Mouse (Mus musculus) bone marrow macrophage, adult 2 months (primary cell): ENCODE measurements around the gene Mpc1. TPM values are rescaled to one million over a fixed set of nuclear protein-coding genes. Genes with fewer than 3 reads are reported as not detected.

Source experiments
- H3K27ac ChIP-seq: 2 replicates; pipeline ENCODE4 v1.5.1; 2012; ENCODE audit warnings: low read depth, low read length; ENCODE audit not compliant: insufficient read depth
- H3K4me1 ChIP-seq: 2 replicates; pipeline ENCODE4 v1.6.1; 2012; ENCODE audit warnings: low read length; ENCODE audit not compliant: control insufficient read depth, insufficient read depth
- H3K4me3 ChIP-seq: 2 replicates; pipeline ENCODE4 v1.5.1; 2012; ENCODE audit warnings: mild to moderate bottlenecking, low read length, moderate library complexity; ENCODE audit not compliant: insufficient read depth
- CTCF ChIP-seq: IDR thresholded peaks from 2 replicates; pipeline ENCODE4 v1.5.1; 2012; ENCODE audit warnings: low read depth, mild to moderate bottlenecking, low read length, moderate library complexity
- POLR2A ChIP-seq: IDR thresholded peaks from 2 replicates; pipeline ENCODE4 v1.6.1; 2012; ENCODE audit warnings: mild to moderate bottlenecking, low read depth, low read length, borderline replicate concordance
- polyA plus RNA-seq: library from polyadenylated mRNA; stranded (reverse); fragments of >200 nt; gene quantifications from 2 replicates; pipeline ENCODE4 v1.2.4, GENCODE M21; 2012; ENCODE audit not compliant: missing spikeins, insufficient read depth, insufficient read length

Mpc1 gene
- polyA plus RNA-seq = 103 and 118 TPM in 2 replicates

DNA sequence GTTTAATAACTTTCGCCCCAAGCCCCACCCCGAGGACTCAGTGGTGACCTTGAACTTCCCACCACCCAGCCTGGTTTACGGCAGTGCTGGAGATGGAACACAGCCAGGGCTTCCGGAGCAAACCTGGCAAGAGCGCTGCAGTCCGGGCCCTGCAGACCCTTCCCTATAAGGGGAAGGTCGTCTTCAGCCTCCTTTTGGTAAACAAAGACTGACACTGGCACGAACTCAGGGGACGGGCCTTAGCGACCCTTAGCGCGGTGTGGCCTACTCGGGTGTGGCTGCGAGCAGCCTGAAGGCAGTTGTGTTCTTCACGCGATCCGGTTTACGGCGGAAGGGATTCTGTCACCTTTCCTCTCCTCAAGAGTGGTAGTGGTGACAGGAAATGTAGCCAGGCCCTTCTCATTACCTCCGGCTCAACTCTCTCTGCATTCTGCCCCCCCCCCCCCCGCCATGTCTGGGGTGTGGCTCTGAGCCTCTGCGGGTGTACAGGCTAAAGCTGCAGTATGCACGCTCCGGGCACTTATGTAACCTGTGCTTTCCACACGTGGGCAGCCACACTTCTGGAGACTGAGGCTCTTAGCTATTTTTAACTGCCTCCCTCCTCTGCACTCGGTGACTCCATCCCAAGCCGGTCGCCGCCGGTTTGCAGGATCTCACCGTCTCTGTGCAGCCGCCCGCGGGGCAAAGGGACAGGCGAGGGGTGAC is at the start of gene Mpc1:
Mpc1 (plus strand) TSS at position 84 of the 705 bp plus-strand sequence.
- Histone ChIP-seq H3K4me3 (peak within 1 kb of the TSS; percentile 98), H3K4me1 (peaks cover 8% of the 10 kb centered on the region), H3K27ac (peak within 1 kb of the TSS; percentile 88)
- TF ChIP-seq CTCF (no peak), POLR2A (no peak)

DNA sequence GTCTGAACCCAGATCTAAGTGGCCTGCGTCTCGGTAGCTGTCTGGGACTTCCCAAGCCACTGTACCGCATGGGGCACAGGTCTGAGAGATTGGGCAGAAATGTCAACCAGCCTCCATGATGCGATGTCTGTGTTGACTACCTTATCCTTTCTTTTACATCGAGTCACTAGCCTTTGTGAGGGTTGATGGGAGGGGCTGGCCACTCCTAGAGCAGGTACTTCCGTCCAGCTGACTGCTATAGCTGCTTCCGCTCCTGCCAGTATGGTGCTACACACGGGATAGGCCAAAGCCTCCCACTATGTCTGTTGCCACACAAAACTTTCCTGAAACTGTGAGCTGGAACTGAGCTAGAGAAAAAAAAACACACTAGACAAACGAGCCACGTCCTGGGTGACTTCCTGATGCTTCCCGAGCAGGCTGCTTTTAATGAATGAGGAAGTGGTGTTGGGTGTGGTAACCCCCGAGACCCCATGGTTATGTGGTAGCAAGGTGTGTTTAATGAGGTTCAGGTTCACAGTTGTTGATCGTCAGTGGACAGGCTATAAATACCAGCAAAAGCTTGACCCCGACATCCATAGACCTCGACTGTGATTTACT is 49.0 kb upstream of the Mpc1 start:
- Histone ChIP-seq H3K27ac (no peak overlapping the region), H3K4me3 (no peak overlapping the region), H3K4me1 (peaks cover 30% of the 10 kb centered on the region)
- TF ChIP-seq CTCF (no peak), POLR2A (no peak)

GRCm38 (mm10) chr17:8234537-8234936 is 48.2 kb upstream of the Mpc1 start:
- peaks cover 29% of the 10 kb centered on the region for H3K4me1 ChIP-seq
- no peak overlapping the region for H3K4me3 ChIP-seq
- no peak overlapping the region for H3K27ac ChIP-seq
- TF ChIP-seq POLR2A (no peak), CTCF (no peak)

DNA sequence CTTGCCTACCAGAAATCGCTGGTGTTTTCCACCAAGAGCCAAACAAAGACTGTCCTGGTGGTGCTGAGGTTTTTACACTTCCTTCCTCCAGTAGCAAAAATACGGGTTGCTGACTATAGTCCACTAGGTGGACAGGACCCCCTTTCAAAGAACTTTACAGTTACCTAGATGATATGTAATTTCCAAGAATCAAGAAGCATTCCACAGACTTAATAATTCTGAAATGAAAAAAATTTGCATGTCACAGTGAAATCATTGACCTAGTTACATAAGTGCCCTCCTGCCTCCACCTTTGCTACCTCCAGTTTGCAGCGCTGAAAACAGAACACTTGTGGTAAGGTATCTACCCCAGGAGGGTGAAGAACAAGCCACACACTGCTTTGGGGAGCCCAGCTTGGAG is 47.0 kb upstream of the Mpc1 start, which contains the start of gene Ccr6:
Ccr6 (plus strand) TSS at position 301 of the 400 bp plus-strand sequence.
- H3K4me1 ChIP-seq = peaks cover 28% of the 10 kb centered on the region
- H3K4me3 ChIP-seq = no peak within 1 kb of the TSS
- H3K27ac ChIP-seq = no peak within 1 kb of the TSS
- TF ChIP-seq CTCF (no peak), POLR2A (no peak)

DNA sequence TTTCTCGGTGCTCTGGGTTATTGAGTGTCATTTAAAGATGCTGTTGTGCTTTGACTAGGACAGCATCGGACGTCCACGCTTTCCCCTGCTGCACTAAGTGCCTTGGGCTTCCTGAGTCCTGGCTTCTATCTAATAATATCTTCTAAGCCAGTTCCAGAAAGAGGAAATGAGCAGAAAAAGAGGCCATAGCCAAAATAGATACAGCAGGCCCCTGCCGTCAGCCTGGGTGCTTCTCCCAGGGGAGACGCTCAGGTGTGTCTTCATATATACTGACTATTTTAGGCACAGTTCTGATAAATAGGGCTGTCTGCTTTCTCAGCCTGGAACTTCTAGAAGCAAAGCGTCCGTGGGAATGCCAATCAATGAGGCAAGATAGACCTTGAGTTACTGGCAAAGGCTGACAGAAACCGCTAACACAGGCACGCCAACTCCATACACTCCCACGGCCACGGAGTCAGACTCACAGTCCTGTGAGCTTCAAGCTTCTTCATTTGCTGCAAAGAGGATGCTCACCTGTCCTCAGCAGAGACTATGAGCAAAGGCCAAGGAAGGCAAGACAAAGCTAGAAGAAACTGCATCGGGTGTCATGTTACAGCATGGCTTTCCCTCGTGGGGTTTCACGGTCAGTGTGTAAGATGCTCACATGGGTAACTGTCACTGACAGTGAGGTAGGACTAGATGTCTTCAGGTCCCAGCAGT is 44.5 kb upstream of the Mpc1 start:
- H3K4me1 ChIP-seq = peaks cover 16% of the 10 kb centered on the region
- H3K27ac ChIP-seq = no peak overlapping the region
- TF ChIP-seq CTCF (no peak), POLR2A (no peak)
- no peak overlapping the region for H3K4me3 ChIP-seq

- H3K27ac ChIP-seq = no peak overlapping the region
- TF ChIP-seq CTCF (no peak), POLR2A (no peak)
- H3K4me1 ChIP-seq = peaks cover 11% of the 10 kb centered on the region
- no peak overlapping the region for H3K4me3 ChIP-seq
Measured at GRCm38 (mm10) chr17:8239561-8239960, 43.1 kb upstream of the Mpc1 start.

DNA sequence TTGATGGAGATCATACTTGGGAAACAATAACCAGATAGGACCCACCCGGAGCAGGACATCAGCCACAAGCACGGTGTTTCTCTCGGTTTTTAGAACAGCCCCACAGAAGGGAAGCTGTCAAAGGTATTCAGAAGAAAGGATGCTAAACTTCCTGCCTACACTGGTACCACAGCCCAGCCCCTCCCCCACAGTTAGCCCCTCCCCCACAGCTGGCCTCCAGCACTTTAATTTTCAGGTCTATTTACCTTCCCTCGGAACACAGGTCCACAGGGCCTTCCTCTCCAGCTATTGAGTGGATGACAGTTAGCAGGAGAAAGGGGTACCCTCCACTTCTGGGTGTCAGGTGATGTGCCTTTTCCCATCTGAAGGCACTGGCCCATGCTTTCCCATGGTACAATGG is 42.2 kb upstream of the Mpc1 start:
- H3K4me3 ChIP-seq = no peak overlapping the region
- no peak overlapping the region for H3K27ac ChIP-seq
- peaks cover 11% of the 10 kb centered on the region for H3K4me1 ChIP-seq
- TF ChIP-seq POLR2A (no peak), CTCF (no peak)

GRCm38 (mm10) chr17:8241645-8242044 is 41.1 kb upstream of the Mpc1 start:
- Histone ChIP-seq H3K4me1 (peaks cover 11% of the 10 kb centered on the region), H3K27ac (no peak overlapping the region)

DNA sequence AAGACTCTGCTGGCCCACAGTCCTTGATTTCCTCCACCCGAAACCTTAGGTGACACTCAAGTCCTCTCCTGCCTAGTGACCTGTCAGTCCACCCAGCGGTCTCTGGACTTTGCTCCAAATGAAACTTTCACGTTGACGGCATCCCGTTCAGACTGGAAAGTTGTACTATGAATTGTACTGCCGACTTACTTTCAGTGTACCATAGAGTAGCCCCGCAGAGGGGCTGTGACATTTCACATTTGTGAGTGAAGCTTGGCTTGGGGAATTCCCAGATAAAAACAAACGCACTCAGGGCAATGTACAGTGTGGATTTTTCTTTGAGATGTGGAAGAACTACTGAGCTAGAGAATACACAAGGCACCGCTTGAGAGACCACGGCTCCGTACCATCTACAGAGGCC is 40.5 kb upstream of the Mpc1 start:
- Histone ChIP-seq H3K4me3 (no peak overlapping the region), H3K4me1 (peaks cover 11% of the 10 kb centered on the region), H3K27ac (no peak overlapping the region)
- TF ChIP-seq CTCF (no peak), POLR2A (no peak)

More at GRCm38 (mm10) chr17:8241645-8242044, 41.1 kb upstream of the Mpc1 start:
- no peak for TF ChIP-seq POLR2A
- no peak for TF ChIP-seq CTCF
- H3K4me3 ChIP-seq = no peak overlapping the region

GRCm38 (mm10) chr17:8244124-8244523 is 38.6 kb upstream of the Mpc1 start:
- no peak for TF ChIP-seq CTCF
- TF ChIP-seq POLR2A = no peak
- Histone ChIP-seq H3K4me1 (no peaks in the 10 kb centered on the region), H3K4me3 (no peak overlapping the region), H3K27ac (no peak overlapping the region)
